Mouse (Mus musculus): Measurements from ENCODE around the gene Gm20767.
"Not testable (repeated sequence)": the region's sequence is repeated elsewhere in the genome, so short reads cannot be mapped to it uniquely, and the experiment has no call there.

Gm20767 gene

DNA sequence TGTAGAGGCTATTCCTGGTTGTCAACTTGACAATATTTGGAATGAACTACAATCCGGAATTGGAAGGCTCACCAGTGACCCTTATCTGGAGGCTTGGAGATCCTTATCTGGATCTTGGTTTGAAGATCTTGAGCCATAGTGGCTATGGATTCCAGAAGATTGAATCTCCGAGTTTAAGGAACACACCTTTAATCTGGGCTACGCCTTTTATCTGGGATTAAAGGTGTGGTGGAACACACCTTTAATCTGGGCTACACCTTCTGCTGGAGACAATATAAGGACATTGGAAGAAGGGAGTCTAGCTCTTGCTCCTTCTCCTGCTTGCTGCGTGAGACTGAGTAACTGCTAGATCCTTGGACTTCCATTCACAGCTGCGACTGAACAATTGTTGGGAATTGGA is at the start of gene Gm20767:
Gene Gm20767, plus strand, starts transcription at position 301 of the 400 bp plus-strand sequence.
- not testable (repeated sequence) for DNase-seq (ENCODE audit: low spot score)

DNA sequence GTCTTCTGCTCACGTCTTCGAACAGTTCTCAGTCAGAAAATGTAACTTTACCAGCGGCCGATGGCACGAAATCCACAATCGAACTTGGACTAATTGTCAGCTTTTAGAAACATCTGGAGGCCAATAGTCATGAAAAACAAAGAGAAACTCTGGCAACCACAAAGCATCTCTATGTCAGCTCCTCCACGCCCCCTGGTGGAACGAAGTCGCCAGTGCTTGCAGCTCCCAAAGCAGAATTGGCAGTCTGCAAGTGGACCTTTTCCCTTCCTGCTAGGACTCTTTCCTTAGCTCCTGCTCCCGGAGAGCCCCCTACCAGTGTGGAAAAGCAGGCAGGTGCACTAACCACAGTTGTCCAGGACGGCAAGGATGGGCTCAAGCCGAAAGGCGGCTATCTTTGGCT is 47.1 kb upstream of the Gm20767 start:
- DNase-seq (ENCODE audit: low spot score) = not testable (repeated sequence)

DNA sequence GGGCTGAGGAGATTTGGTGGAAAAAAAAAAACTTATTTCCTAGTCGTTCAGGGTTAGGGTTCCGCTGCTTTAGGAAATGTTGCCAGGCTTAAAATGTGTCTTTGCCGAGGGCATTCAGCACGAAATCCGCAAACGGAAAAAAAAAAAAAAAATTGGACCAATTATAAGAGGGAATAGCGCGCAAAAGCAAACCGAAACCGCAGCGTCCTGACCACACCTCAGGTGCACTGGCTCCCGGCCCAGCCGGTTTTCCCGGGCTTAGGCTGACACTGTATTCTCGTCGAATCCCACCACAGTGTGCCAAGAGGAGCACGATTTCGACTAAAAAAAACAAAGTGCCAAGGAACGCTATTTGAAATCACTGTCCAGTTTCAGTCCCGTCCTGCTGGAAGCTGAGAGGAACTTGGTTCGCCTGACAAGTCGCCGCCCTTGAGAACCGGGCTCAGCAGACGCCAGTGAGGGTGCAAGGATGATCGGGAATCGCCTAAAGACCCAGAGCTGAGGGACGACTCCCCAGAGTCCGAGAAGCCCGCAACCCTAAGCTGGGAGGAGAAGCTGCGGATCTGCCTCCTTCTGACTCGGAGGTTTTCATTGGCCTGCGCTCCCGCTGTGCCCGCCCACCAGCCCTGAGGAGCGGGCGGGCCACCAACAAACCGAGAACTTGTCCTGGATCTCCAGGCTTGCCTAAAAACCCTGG is 43.7 kb upstream of the Gm20767 start:
- DNase-seq (ENCODE audit: low spot score) = peak; percentile 3

DNA sequence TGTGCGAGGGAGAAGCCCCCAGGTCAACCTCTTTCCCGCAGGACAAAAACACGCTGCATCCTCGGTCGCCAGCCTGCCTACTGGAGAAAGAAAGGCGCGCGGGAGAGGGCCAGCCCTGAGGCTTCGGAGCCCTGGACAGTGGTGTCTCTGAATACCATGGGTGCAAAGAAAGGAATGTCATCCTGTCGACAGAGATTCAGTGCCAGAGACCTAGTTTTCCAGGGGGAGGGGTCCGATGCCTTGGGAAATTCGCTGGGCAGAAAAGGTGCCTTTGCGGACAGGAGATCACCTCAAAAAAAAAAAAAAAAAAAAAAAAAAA is 43.1 kb upstream of the Gm20767 start:
- DNase-seq (ENCODE audit: low spot score) = not testable (repeated sequence)

DNA sequence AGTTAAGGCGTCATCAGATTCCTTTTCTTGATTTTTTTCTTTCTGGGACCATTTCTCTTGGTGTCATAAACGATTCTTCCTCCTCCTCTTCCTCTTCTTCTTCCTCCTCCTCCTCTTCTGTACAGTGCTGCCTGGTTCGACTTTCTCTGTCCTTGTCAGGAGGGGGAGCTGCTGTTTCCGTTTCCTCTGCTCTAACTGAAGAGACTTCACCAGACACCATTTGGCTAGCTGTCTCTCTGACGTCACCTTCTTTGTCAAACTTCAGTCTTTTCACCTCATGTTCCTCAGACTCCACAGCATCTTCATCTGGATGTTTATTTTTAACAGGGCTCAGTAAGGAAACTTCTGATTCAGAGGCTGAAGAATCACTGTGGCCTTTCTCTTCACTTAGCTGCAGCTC is 40.7 kb upstream of the Gm20767 start:
- not testable (repeated sequence) for DNase-seq (ENCODE audit: low spot score)

DNA sequence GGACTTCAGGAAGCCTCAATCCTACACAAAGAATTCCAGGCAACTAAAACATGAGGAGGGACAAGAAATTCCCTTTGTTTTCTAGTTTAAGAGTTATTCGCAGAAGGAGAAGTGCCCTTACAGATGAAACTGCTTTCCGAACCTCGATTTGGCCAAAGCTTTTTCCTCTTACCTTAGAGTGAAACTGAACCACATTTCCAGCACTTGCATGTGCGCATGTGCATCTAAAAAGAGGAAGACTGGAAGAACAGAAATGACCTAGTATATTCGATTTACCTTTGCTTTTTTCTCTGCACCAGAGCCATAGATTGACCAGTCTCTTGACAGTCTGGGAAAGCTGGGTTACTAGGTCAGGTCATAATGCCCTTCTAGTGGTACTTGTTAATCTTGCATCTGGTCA is 33.5 kb upstream of the Gm20767 start:
- DNase-seq (ENCODE audit: low spot score) = not testable (repeated sequence)

DNA sequence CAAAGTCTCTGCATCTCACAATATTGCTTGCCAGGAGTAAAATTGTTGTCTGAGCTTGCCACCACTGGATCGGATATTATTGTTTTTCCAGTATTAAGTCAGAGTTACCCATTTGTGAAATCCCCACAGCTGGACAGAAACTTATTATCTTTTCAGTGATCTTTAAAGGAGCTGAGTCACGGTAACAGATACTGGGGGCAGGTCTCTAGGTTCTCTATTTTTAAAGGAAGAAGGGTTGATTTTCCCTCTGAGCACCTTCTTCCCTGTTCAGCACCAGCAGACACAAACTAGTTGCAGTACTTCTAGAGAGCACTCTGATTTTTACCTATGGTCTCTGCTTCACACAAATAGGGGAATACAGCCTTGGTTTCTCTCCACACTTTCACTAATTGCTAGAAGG is 33.0 kb upstream of the Gm20767 start:
- DNase-seq (ENCODE audit: low spot score) = not testable (repeated sequence)

DNA sequence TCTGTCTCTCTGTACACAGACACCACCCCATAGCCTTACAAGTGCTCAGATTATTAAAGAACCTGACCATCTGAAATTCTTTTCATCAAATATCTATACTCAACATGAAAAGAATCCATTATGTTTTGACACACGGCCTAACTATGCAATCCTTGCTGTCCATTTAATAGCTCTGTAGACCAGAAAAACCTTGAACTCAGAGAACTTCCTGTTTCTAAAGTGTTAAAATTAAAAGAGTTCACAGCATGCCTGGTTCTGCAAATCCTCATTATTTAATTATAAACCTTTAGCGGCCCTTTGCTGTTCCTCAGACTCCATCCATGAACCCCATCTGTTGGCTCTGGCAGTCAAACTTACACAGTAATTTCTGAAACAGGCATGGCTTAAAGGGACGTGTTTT is 2.3 kb downstream of the Gm20767 start:
- DNase-seq (ENCODE audit: low spot score) = not testable (repeated sequence)

DNA sequence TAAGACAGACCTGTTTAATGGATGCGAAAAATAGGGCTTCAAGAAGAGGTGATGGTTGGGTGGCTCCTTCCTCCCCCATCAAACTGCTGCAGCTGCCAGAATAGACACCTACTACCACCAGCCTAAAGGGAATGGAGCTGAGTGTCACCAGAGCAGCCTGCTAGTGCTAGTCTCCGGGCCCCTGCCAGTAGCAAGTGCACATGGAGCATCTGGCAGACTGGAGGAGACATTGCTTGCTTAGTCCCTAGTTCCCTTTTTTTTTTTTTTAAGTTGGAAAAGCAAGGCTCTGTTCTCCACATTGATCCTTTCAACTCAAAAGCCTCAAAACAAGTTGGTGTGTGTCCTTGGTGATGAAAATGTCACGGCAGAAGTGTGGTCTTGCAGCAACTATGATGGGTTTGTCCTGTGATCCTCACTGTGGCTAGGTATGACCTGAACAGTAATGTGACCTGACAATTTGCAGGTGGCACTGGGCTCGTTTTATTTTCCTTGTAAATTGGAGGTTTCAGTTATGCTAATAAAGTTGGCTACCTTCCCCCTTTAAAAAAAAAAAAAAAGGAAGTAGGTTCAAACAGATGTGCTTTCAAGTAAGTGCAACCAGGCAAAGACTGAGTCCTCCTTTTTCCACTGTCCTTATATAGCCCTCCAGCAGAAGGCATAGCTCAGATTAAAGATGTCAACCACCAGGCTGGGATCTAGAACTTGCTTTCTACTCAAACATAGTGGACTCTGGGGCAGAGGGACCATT is 9.8 kb downstream of the Gm20767 start:
- not testable (repeated sequence) for DNase-seq (ENCODE audit: low spot score)

DNA sequence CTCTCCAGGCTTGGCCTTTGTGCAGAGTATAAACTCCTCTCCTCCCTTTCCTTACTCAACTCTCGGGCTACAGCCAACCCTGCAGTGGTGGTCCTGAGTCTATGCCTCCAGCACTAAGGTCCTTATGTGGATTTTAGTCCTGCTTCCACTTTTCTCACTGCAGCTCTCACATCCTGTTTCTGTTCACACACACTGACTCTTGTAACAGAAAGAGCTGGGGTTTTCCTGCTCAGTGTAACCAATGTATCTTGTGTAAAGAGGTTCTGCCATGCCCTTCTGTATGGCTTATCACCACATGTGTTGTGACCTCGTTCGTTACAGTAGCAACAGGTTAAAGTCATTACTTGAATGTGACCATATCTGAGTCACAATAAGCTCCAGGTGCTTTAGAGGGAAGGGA is 10.5 kb downstream of the Gm20767 start:
- DNase-seq (ENCODE audit: low spot score) = not testable (repeated sequence)

DNA sequence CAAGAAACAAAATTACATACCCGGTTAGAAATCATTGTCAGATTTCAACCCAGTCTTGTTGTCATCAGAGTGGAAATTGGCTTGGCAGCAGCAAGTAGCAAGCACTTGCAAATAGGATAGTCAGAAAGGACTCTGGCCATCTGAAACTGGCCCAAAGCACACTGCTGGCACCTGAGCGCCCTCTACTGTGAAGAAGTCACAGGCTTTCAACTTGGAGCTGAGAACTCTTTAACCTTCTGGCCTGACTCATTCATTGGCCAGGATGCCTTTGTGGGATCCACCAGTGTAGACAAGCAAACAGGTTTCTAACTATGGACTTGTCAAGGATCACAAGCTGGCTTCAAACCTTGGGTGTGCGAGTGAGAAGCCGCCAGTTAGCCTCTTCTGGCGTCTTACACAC is 28.3 kb downstream of the Gm20767 start:
- DNase-seq (ENCODE audit: low spot score) = not testable (repeated sequence)

DNA sequence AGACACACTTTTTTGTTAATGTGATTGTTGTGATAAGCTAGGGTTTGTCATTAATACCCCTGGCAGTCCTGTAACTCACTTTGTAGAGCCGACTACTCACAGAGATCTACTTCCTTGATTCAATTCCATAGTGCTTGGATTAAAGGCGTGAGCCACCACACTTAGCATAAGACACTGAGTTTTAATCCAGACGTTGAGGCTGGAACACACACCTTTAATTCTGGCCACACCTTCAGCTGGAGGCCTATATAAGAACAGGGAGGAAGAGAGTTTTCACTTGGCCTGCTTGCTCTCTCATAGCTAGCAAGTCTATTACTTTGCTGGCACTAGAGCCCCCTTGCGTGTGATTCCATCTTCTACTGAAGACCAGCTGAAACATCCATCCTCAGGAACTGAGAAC is 32.1 kb downstream of the Gm20767 start, which contains the start of gene Gm21818:
Gene Gm21818, plus strand, starts transcription at position 301 of the 400 bp plus-strand sequence.
- not testable (repeated sequence) for DNase-seq (ENCODE audit: low spot score)

DNA sequence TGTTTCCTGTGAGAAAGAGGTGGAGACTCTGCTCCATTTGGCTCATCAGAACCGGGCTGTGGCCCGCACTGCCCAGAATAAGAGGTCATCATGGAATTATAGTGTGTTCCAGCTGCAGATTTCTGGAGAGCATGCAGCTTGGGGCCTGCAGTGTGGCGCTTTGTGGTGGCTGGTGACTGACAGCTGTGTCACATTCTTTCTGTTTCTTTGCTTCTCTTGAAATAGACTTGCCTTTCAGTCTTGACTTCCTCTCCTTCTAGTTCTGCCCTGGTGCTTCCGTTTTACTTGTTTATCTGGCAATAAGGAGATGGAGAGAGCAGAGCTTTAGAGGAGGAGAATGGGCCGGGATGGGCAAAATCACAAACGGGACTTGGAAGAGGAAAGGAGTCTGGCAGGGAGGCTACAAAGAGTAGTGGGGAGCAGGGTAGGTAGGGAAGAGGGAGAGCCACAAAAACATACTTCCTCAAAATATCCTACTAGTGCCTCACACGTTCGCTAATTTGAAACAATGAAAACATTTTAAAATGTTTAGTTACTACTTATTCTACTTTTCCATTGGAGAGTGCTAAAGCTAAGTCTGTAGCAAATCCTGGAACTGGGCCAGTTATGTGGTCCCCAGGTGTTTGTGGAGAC is 56.3 kb downstream of the Gm20767 start:
- DNase-seq (ENCODE audit: low spot score) = not testable (repeated sequence)
